Mouse (Mus musculus): ENCODE results near the gene Gm20855.
"Not testable (repeated sequence)": the region's sequence is repeated elsewhere in the genome, so short reads cannot be mapped to it uniquely, and the experiment has no call there.

Gene Gm20855

GRCm38 (mm10) chrY:35131733-35132132 is at the start of gene Gm20855:
Gene Gm20855, minus strand, starts transcription at chrY:35131833.
- DNase-seq (ENCODE audit: low read depth, low spot score), result not testable (repeated sequence)

All from embryo, embryonic 11.5 days (tissue).